Mouse (Mus musculus) limb, embryonic 14.5 days (tissue): ENCODE measurements around the gene Fam124b. TPM values are rescaled to one million over a fixed set of nuclear protein-coding genes. Genes with fewer than 3 reads are reported as not detected.

Experiments
- ATAC-seq: fragments of 200-750 bp; cut with Nextera tagmentation; 2 replicates; pipeline ENCODE4 v1.8.0; 2017; ENCODE audit warnings: low read depth, moderate number of reproducible peaks, moderate TSS enrichment; ENCODE audit not compliant: low FRiP score
- DNase-seq: peaks from one replicate; pipeline ENCODE4 v3.0.0-alpha.2; 2015; ENCODE audit warnings: low spot score
- H3K27ac ChIP-seq: fragments of 300-500 bp; sonication (generic); replicated peaks from 2 replicates; pipeline ENCODE4 v1.5.1; 2014; ENCODE audit warnings: low read depth, mild to moderate bottlenecking, low read length, moderate library complexity, mixed read lengths
- H3K27me3 ChIP-seq: fragments of 300-500 bp; sonication (generic); 2 replicates; pipeline ENCODE4 v1.6.1; 2014; ENCODE audit warnings: low read length, mixed read lengths; ENCODE audit not compliant: control insufficient read depth, insufficient read depth
- H3K36me3 ChIP-seq: fragments of 300-500 bp; sonication (generic); 2 replicates; pipeline ENCODE4 v1.6.1; 2014; ENCODE audit warnings: mild to moderate bottlenecking, low read length, moderate library complexity, mixed read lengths; ENCODE audit not compliant: control insufficient read depth, insufficient read depth
- H3K4me1 ChIP-seq: fragments of 300-500 bp; sonication (generic); 2 replicates; pipeline ENCODE4 v1.6.1; 2014; ENCODE audit warnings: antibody characterized with exemption, low read length, mixed read lengths; ENCODE audit not compliant: control insufficient read depth, insufficient read depth
- H3K4me2 ChIP-seq: fragments of 300-500 bp; sonication (generic); replicated peaks from 2 replicates; pipeline ENCODE4 v1.6.1; 2014; ENCODE audit warnings: low read depth, mild to moderate bottlenecking, low read length, moderate library complexity; ENCODE audit not compliant: severe bottlenecking
- H3K4me3 ChIP-seq: fragments of 300-500 bp; sonication (generic); replicated peaks from 2 replicates; pipeline ENCODE4 v1.5.1; 2014; ENCODE audit warnings: low read length
- H3K9ac ChIP-seq: fragments of 300-500 bp; sonication (generic); 2 replicates; pipeline ENCODE4 v1.6.1; 2014; ENCODE audit warnings: mild to moderate bottlenecking, low read depth, low read length, moderate library complexity; ENCODE audit not compliant: severe bottlenecking
- H3K9me3 ChIP-seq: fragments of 300-500 bp; sonication (generic); 2 replicates; pipeline ENCODE4 v1.6.1; 2016; ENCODE audit warnings: low read length; ENCODE audit not compliant: control insufficient read depth
- POLR2A ChIP-seq: fragments of 200-500 bp; IDR thresholded peaks from 2 replicates; pipeline ENCODE4 v1.8.0; 2012; ENCODE audit warnings: inconsistent platforms, mild to moderate bottlenecking, moderate library complexity, borderline replicate concordance; ENCODE audit not compliant: insufficient read depth, insufficient read length; ENCODE audit errors: extremely low read depth
- WGBS: fragments of 180-500 bp; shearing (Covaris S2); extraction: QIAGEN DNeasy Blood & Tissue Kit; methylation state at CpG from one replicate; pipeline ENCODE4 v1.1.7; 2014; 5-methylcytosine and 5-hydroxymethylcytosine counted together
- polyA plus RNA-seq, 2 experiments: library from polyadenylated mRNA; depleted of rRNA in 1 of 2; stranded (reverse) in 1 of 2; unstranded in 1 of 2; fragments of >200 nt; fragmentation: Nextera tagmentation in 1 of 2; extraction: Ambion mirVana in 1 of 2; gene quantifications; 2 replicates each; pipeline versions ENCODE4 v1.2.1 to v1.2.3; 2012 to 2014

The Fam124b gene
- polyA plus RNA-seq, 2 experiments: 0.58 to 1.0 TPM

- 64% methylated on average over 1 of the region's 1 CpGs for WGBS
- no peak for TF ChIP-seq POLR2A
Measured at GRCm38 (mm10) chr1:80230612-80231011, 12.3 kb upstream of the Fam124b start.

DNA sequence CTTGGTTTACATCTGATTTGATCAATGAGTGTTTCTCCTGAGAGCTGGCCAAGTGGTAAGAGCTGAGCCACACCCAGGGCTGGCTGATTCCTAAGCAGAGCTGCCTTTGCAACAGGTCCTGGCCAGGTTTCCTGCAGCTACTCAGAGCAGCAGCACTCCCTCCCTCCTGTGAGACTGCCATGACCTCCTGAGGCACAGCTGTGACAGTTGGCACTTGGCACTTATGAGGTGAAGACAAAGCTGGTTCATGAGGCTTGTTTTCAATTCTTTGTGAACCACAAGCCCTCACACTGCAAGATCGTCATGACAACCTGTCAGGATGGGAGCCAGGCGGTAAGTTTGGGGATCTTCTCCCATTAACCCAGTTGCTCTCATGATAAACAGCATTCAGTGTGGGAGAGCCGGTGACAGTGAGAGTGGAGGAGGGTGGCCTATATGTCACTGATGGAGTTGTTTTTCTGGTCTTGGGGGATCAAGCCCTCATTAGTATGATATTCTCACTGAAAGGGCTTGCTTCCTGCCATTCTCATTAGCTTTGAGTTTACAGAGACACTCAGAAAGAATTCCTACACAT is 6.7 kb upstream of the Fam124b start:
- 49% methylated on average over 3 of the region's 3 CpGs for WGBS
- no peak for DNase-seq
- no peak for ATAC-seq
- Histone ChIP-seq H3K36me3 (no peaks in the 10 kb centered on the region), H3K4me1 (no peaks in the 10 kb centered on the region), H3K27me3 (no peaks in the 10 kb centered on the region), H3K27ac (no peak overlapping the region), H3K9me3 (no peaks in the 10 kb centered on the region), H3K4me3 (no peak overlapping the region), H3K4me2 (no peak overlapping the region), H3K9ac (no peak overlapping the region)
- no peak for TF ChIP-seq POLR2A

More at GRCm38 (mm10) chr1:80230612-80231011, 12.3 kb upstream of the Fam124b start:
- ATAC-seq (no peak), DNase-seq (no peak)
- Histone ChIP-seq H3K4me3 (no peak overlapping the region), H3K36me3 (no peaks in the 10 kb centered on the region), H3K4me1 (no peaks in the 10 kb centered on the region), H3K4me2 (no peak overlapping the region), H3K27ac (no peak overlapping the region), H3K9ac (no peak overlapping the region), H3K27me3 (no peaks in the 10 kb centered on the region), H3K9me3 (no peaks in the 10 kb centered on the region)

GRCm38 (mm10) chr1:80221151-80221550 is 2.9 kb upstream of the Fam124b start:
- no peaks in the 10 kb centered on the region for H3K36me3 ChIP-seq
- H3K4me1 ChIP-seq: peaks cover 6% of the 10 kb centered on the region
- H3K27ac ChIP-seq: no peak overlapping the region
- DNase-seq (peak; percentile 72), ATAC-seq (peak; percentile 74)
- no peaks in the 10 kb centered on the region for H3K27me3 ChIP-seq
- H3K9me3 ChIP-seq: no peaks in the 10 kb centered on the region
- no peak for TF ChIP-seq POLR2A
- no peak overlapping the region for H3K4me2 ChIP-seq
- 17% methylated on average over 4 of the region's 4 CpGs for WGBS
- no peak overlapping the region for H3K4me3 ChIP-seq
- no peak overlapping the region for H3K9ac ChIP-seq

- no peak for ATAC-seq
- TF ChIP-seq POLR2A: no peak
- Histone ChIP-seq H3K4me3 (no peak overlapping the region), H3K9me3 (no peaks in the 10 kb centered on the region), H3K4me2 (no peak overlapping the region), H3K4me1 (peaks cover 6% of the 10 kb centered on the region), H3K9ac (no peak overlapping the region), H3K27me3 (no peaks in the 10 kb centered on the region), H3K36me3 (no peaks in the 10 kb centered on the region), H3K27ac (no peak overlapping the region; the same call in 1 of the 2 replicates)
- WGBS: 80% methylated on average over 9 of the region's 9 CpGs
- DNase-seq: no peak
Measured at GRCm38 (mm10) chr1:80213826-80214225, 4.4 kb downstream of the Fam124b start.

DNA sequence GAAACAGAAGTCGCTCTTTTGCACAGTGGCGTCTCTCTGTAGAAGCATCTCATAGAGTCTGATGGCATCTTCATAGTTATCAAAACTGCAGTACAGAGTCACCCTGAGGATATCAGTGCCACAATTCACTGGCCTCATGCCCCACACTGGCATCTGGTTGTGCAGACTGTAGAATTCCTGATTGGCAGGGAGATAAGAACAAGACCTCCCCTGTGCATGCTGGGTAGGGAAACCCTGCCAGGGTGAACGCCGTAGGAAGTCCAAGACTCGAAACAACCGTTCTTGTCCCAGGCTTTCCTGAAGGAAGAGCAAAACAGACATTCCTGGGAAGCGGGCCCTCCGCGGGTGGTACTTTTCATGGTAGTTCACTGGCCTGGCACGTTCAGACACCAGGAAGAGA is 5.1 kb downstream of the Fam124b start:
- ATAC-seq (no peak), DNase-seq (no peak)
- Histone ChIP-seq H3K9me3 (no peaks in the 10 kb centered on the region), H3K27ac (no peak overlapping the region), H3K4me1 (peaks cover 3% of the 10 kb centered on the region), H3K36me3 (no peaks in the 10 kb centered on the region), H3K27me3 (no peaks in the 10 kb centered on the region), H3K4me3 (no peak overlapping the region), H3K9ac (no peak overlapping the region), H3K4me2 (no peak overlapping the region)
- no peak for TF ChIP-seq POLR2A
- 93% methylated on average over 10 of the region's 10 CpGs for WGBS
